In genomic region chr2:126663481-126663880, GRCm38 (mm10) we compare ENCODE assay signal across 10 mouse cellular contexts. TPM values are rescaled to one million over a fixed set of nuclear protein-coding genes. Genes with fewer than 3 reads are reported as not detected.
DNase-seq lines count a peak whose midpoint lies in the region; ATAC-seq and TF ChIP-seq lines count a peak whose summit lies in the region.
"Had no signal": no experiment of that assay in that cellular context is flagged by ENCODE, and none has a peak within 500 bp of the region (broad histone marks: within the 10 kb centered on the region; RNA-seq: fewer than 3 reads in every experiment).

No protein-coding gene starts in this region.

- no peak overlapping the region for H3K4me3 ChIP-seq in kidney, embryonic 16.5 days (ENCODE audit: low read length)
- no peak overlapping the region for H3K4me3 ChIP-seq in lung, embryonic 14.5 days (ENCODE audit: low read depth, low read length)
- H3K4me3 ChIP-seq: heart, embryonic 13.5 days; midbrain, embryonic 12.5 days had no signal

- H3K27me3 ChIP-seq in kidney, embryonic 16.5 days (ENCODE audit: insufficient read depth, low read length), result no peaks in the 10 kb centered on the region
- H3K27me3 ChIP-seq in lung, embryonic 14.5 days (ENCODE audit: insufficient read depth, low read length), result no peaks in the 10 kb centered on the region
- H3K27me3 ChIP-seq: heart, embryonic 13.5 days; midbrain, embryonic 12.5 days had no signal

- no peaks in the 10 kb centered on the region for H3K9me3 ChIP-seq in kidney, embryonic 16.5 days (ENCODE audit: low read length)
- H3K9me3 ChIP-seq in lung, embryonic 14.5 days (ENCODE audit: low read depth, low read length), result no peaks in the 10 kb centered on the region
- H3K9me3 ChIP-seq: heart, embryonic 13.5 days; midbrain, embryonic 12.5 days had no signal

- H3K4me2 ChIP-seq in kidney, embryonic 16.5 days (replicated peaks; ENCODE audit: low read depth, low read length), result no peak overlapping the region
- no peak overlapping the region for H3K4me2 ChIP-seq in lung, embryonic 14.5 days
- H3K4me2 ChIP-seq: heart, embryonic 13.5 days; midbrain, embryonic 12.5 days had no signal

- H3K4me1 ChIP-seq in kidney, embryonic 16.5 days (ENCODE audit: insufficient read depth, low read length), result 0 out of 2 replicates have a peak, but pooled peaks cover 3% of the 10 kb centered on the region
- no peaks in the 10 kb centered on the region for H3K4me1 ChIP-seq in lung, embryonic 14.5 days (ENCODE audit: insufficient read depth)
- H3K4me1 ChIP-seq: heart, embryonic 13.5 days; midbrain, embryonic 12.5 days had no signal

- no peak for ATAC-seq in kidney, embryonic 16.5 days (ENCODE audit: low FRiP score, low TSS enrichment)
- no peak for ATAC-seq in lung, embryonic 14.5 days (ENCODE audit: insufficient read depth)

- H3K36me3 ChIP-seq in kidney, embryonic 16.5 days (ENCODE audit: insufficient read depth, low read length), result no peaks in the 10 kb centered on the region
- no peaks in the 10 kb centered on the region for H3K36me3 ChIP-seq in lung, embryonic 14.5 days (ENCODE audit: insufficient read depth)
- H3K36me3 ChIP-seq: midbrain, embryonic 12.5 days had no signal

- H3K27ac ChIP-seq in kidney, embryonic 16.5 days (ENCODE audit: low read length), result no peak overlapping the region
- no peak overlapping the region for H3K27ac ChIP-seq in lung, embryonic 14.5 days (ENCODE audit: low read depth)
- H3K27ac ChIP-seq: heart, embryonic 13.5 days; midbrain, embryonic 12.5 days had no signal

- 56% methylated on average over 4 of the region's 4 CpGs for WGBS in kidney, embryonic 16.5 days
- WGBS in lung, embryonic 14.5 days, result 46% methylated on average over 4 of the region's 4 CpGs

- TF ChIP-seq CTCF in lung, embryonic 14.5 days (IDR thresholded peaks at IDR 0.05; ENCODE audit: low read depth), result peak; percentile 57

- peak; percentile 10 to 34 for DNase-seq in adrenal gland, postnatal 36 days
- no peak for DNase-seq in adrenal gland, postnatal 4 days (ENCODE audit: low spot score in 2 of 2)
- peak; percentile 63 for DNase-seq in kidney, postnatal 10 days
- peak; percentile 57 for DNase-seq in R1 (ENCODE audit: low read depth, low spot score)
- DNase-seq in lung, embryonic 14.5 days, result peak; percentile 75
- peak; percentile 39 for DNase-seq in thymus, postnatal 4 days
- no peak for DNase-seq in gastrocnemius, postnatal 4 days (ENCODE audit: low spot score in 2 of 2)

- H3K9ac ChIP-seq in kidney, embryonic 16.5 days (replicated peaks; ENCODE audit: low read length), result no peak overlapping the region
- no peak overlapping the region for H3K9ac ChIP-seq in lung, embryonic 14.5 days
- H3K9ac ChIP-seq: heart, embryonic 13.5 days; midbrain, embryonic 12.5 days had no signal

RNA-seq across cellular contexts. Expression of gene Gabpb1, which starts 12.7 kb away (rescaled TPM):
- 10 to 100 TPM; 15.3 to 19.5 TPM for total RNA-seq in adrenal gland, postnatal 36 days (2021)
- total RNA-seq in adrenal gland, postnatal 4 days (2021), result 10 to 100 TPM; 27.7 to 28.2 TPM
- polyA plus RNA-seq in kidney, embryonic 16.5 days (2015; fragmentation: Nextera tagmentation; extraction: Ambion mirVana), result 58.4 and 59.3 TPM in 2 replicates
- 66.3 and 68.3 TPM in 2 replicates for polyA plus RNA-seq in lung, embryonic 14.5 days (2014; fragmentation: Nextera tagmentation; extraction: Ambion mirVana)
- 10 to 100 TPM; 19.3 to 19.8 TPM for total RNA-seq in gastrocnemius, postnatal 4 days (2021)

RNA-seq across cellular contexts. Expression of gene Usp8, which starts 43.6 kb away (rescaled TPM):
- 10 to 100 TPM; 66.9 to 76.5 TPM for total RNA-seq in adrenal gland, postnatal 36 days (2021)
- total RNA-seq in adrenal gland, postnatal 4 days (2021), result 10 to 100 TPM; 63.0 to 66.3 TPM
- polyA plus RNA-seq in kidney, embryonic 16.5 days (2015; fragmentation: Nextera tagmentation; extraction: Ambion mirVana), result 48.9 and 50.7 TPM in 2 replicates
- polyA plus RNA-seq in lung, embryonic 14.5 days (2014; fragmentation: Nextera tagmentation; extraction: Ambion mirVana), result 43.8 and 44.6 TPM in 2 replicates
- 10 to 100 TPM; 27.6 to 30.6 TPM for total RNA-seq in gastrocnemius, postnatal 4 days (2021)

RNA-seq across cellular contexts. Expression of gene Hdc, which starts 44.4 kb away (rescaled TPM):
- 10 to 100 TPM in 1 of 2 experiments, 1 to 10 TPM in 1; 2.6 to 25.9 TPM for total RNA-seq in adrenal gland, postnatal 36 days (2021)
- total RNA-seq in adrenal gland, postnatal 4 days (2021), result 10 to 100 TPM; 16.8 to 53.9 TPM
- polyA plus RNA-seq in kidney, embryonic 16.5 days (2015; fragmentation: Nextera tagmentation; extraction: Ambion mirVana), result 126 and 129 TPM in 2 replicates
- 1.4 and 2.1 TPM in 2 replicates for polyA plus RNA-seq in lung, embryonic 14.5 days (2014; fragmentation: Nextera tagmentation; extraction: Ambion mirVana)
- 1 to 10 TPM; 2.9 to 3.5 TPM for total RNA-seq in gastrocnemius, postnatal 4 days (2021)

Comparison
In these comparisons a context has a peak if more than half of its experiments do, and no peak if none do; other contexts are left out.
1. DNase-seq: peak in adrenal gland, postnatal 36 days (2 of 2), kidney, postnatal 10 days (single experiment), R1 (single experiment), lung, embryonic 14.5 days (single experiment) and thymus, postnatal 4 days (single experiment); none in adrenal gland, postnatal 4 days (0 of 2) and gastrocnemius, postnatal 4 days (0 of 2).